Mouse (Mus musculus) CD4-positive, CD25-positive, alpha-beta regulatory T cell, adult 2 months (primary cell): ENCODE data around the gene Esd.

Experiments used
- DNase-seq: peaks from one replicate; pipeline ENCODE4 v3.0.0-alpha.2; 2012; ENCODE audit warnings: low read depth, low spot score

Esd gene

DNA sequence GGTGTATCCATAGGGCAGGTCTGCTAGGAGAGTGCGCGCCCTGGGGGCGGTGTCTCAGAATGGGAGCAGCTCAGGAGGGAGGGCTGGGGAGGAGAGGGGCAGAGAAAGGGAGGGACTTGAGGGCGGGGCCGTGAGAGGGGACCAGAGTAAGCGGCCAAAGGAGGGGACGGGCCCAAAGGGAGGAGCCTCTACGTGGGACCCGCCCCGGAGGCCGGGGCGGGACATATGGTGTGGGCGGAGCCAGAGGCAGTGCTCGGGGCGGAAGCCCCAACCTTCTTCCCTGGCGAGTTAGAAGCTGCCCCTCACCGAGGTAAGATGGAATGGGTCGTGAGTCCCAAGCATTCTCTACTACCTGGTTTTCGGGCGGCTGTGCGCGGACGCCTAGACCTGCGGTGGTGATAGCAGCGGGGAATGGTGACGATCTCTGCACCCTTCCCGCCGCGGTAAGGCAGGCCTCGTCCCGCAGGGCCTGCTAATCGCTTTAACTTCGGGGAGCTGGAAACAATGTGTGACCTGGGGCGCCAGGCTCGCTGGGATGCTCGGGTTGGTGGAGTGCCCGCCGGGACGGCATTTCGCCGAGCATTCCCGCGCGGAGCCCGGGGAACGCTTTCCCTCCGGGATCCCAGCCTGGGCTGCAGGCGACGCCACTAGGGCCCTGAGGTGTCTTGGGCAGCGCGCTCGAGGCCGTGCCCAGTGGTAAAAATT lies at the start of gene Esd:
Gene Esd, plus strand, starts transcription at position 219 of the 705 bp plus-strand sequence.
- DNase-seq: peak; percentile 90

DNA sequence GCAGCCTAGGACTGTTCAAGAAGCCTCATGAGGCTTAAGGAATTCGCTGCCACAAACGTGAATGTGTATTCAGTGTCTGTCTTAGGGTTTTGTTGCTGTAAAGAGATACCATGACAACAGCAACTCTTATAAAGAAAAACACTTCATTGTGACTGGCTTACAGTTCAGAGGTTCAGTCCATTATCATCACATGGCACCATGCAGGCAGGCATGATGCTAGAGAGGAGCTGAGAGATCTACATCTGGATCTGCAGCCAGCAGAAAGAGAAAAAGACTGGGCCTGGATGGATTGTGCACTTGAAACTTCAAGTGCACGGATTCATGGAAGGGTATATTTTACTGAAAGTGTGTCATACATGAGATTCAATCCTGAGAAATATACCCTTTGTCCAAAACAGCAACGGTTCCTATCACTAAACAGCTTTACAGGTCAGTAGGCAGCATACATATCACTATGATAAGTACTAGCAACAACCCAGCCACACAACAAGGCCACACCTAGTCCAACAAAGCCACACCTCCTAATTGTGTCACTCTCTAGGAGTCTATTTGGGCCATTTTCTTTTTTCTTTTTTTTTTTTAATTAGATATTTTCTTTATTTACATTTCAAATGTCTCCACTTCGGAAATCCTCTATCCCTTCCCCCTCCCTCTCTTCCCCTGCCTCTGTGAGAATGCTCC lies 47.7 kb upstream of the Esd start:
- no peak for DNase-seq

- DNase-seq: no peak
Observed at GRCm38 (mm10) chr14:74691963-74692362, 40.1 kb upstream of the Esd start.

DNA sequence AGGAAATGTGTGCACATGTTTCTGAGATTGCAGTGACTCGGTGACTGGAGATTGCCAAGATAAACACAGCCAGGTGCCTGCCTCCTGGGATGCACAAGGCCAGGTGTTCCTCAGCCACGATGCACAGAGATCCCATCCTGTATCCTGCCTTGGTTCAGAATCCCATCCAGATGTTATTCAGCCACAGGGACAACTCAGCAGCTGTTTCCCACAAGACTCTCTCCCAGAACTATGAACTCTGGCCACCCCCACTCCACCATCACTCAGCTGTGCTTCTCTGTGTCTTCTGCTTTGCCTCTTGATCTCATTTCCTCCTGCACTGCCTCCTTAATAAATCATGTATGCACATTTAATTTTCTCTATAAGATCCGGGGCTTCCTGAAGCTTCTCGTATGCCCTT lies 35.3 kb upstream of the Esd start:
- DNase-seq: no peak

- no peak for DNase-seq
Observed at GRCm38 (mm10) chr14:74697432-74697831, 34.7 kb upstream of the Esd start.

DNA sequence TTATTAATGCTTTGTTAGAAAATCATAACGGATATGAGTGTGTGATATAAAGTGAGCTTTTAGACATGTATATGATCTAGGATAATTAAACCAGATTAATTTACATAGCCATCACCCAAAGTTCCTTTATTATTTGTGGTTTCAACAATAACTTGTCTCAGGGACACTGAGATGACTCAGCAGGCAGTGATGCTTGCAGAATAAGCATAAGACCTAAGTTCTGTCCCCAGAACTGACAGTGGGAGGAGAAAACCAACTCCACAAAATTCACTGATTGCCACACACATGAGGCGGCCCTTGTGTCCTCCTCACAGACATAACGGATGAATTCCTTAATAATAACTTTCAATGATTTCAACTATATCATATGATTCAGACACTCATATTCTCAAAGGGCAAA lies 32.9 kb upstream of the Esd start:
- no peak for DNase-seq

DNA sequence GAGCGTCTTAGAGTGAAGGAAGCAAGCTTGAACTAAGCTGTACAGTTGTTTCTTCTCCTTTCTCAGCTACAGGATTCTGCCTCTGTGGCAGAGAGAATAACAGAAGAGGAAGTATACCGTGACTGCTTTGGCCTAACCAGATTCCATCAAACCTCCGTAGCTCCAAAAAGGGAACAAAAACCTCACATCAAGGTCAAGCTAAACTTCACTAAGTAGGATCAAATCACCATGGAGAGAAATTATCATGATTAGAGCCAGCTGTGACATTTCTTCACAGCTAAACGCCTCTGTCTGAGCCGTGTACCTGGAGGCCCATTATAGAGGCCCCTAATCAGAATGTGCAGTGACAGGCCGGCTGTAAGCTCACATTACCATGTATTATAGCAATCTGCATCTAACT lies 28.2 kb upstream of the Esd start:
- DNase-seq: no peak

DNA sequence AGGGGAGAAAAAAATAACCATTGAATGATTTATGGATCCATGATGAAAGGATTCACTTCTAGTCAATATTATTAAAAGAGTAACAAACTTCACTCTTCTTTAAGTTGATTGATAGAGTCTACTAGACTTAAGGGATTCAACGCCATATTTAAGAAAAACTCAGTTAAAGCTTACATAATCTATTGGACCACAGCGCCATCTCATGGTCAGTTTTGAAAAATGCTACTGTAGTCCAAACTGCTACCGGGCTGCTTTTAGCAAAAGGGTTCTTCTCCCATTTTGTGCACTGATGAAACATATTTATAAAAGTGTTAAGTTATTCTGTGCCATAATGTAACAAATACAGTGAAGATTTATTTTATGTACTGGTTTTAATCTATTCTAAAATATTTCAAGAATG lies 23.0 kb upstream of the Esd start:
- DNase-seq: peak; percentile 71

GRCm38 (mm10) chr14:74723541-74723940 lies 8.6 kb upstream of the Esd start:
- no peak for DNase-seq

- no peak for DNase-seq
Observed at GRCm38 (mm10) chr14:74731221-74732078, 647 bp upstream of the Esd start.

DNA sequence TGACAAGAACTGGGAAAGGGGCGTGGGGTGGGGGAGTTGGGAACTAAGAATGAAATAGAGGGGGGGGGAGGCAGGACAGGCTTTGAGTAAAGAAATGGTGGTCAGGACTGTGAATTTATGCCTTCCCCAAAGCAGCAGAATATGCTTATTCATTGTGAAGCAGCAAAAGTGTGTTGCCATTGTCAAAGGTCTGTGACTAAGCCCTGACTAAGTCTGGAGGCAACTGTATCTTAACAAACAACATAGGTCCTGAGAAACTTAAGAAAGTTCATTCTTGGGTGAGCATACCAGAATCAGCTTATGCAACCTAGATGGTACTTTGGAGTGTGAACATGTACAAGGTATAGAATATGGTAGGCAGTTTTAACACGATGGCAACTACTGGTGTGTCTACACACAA lies 1.3 kb downstream of the Esd start:
- no peak for DNase-seq

GRCm38 (mm10) chr14:74735471-74735870 lies 3.4 kb downstream of the Esd start:
- DNase-seq: no peak

- DNase-seq: no peak
Observed at GRCm38 (mm10) chr14:74736850-74737249, 4.8 kb downstream of the Esd start.

DNA sequence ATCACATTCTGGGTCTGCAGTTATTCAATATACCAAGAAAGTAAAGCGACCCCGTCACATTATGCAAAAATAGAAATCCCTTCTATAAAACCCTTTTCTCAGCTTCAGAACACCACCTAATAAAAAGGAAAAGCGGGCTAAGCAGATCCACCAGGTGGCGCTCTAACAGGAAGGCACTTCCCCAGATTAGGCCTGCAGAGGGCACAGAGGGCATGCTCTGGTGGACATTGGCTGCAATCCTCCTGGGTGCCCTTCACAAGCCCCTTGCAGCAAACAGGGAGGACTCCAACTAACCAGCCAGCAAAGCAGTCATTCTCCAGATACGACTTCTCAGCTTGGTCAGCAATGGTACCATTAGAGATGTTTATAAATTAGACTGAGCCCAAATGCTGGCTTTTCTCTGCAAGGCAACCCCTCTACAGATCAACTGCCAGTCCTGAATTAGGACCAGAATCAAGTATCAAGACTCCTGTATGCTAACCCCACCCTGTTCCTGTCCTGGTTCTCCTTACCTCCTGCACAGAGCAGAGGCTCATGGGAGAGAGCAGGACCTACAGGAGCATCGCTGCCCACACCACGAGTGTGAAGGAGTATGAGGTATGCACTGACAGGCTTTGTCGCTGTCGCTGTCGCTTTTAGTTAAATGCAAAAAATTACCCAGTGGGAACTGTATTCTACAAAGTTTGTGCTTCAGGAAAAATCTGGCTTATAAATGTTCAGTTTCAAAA lies 32.3 kb downstream of the Esd start:
- peak; percentile 84 for DNase-seq

DNA sequence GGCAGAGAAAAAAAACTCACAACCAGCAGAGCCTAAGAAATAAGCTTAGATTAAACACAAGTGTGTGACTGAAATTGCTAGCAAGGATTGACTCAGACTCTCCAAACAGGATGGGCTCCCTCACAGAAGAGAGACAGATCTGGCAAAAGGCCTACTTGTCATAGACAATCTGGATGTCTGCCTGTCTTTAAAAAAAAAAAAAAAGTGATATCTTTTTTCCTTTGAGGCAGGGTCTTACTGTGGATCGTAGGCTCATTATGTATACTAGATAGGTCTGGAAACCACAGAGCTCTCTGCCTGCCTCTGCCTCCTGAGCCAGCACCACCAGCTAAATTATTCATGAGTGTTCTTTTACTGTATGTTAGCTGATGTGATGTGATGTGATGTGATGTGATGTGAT lies 35.8 kb downstream of the Esd start:
- DNase-seq: no peak

DNA sequence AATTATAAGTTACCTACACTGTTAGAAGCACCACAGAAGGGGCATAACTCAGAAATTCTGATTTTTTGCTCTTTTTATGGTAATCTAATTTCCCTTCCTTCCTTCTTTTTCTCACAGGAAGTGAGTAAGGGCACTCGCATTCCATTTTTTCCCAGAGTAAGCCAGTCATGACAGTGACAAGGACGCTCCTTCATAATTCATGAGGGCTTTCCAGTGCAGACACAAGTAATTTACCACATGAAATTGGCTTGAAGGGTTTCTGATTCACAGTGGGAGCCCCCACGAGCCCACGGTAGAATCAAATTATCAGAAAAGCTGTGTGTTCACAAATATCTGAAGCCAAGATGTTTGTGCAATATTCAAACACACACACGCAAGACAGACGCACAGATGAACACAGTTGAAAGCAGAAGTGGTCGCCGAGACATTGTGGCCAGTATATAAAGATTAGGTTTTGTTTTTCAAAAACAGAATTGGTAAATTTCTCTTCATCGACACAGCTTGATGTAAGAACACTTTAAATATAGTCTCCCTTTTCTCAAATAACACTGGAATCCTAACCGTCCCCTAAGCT lies 42.0 kb downstream of the Esd start:
- DNase-seq: no peak

DNA sequence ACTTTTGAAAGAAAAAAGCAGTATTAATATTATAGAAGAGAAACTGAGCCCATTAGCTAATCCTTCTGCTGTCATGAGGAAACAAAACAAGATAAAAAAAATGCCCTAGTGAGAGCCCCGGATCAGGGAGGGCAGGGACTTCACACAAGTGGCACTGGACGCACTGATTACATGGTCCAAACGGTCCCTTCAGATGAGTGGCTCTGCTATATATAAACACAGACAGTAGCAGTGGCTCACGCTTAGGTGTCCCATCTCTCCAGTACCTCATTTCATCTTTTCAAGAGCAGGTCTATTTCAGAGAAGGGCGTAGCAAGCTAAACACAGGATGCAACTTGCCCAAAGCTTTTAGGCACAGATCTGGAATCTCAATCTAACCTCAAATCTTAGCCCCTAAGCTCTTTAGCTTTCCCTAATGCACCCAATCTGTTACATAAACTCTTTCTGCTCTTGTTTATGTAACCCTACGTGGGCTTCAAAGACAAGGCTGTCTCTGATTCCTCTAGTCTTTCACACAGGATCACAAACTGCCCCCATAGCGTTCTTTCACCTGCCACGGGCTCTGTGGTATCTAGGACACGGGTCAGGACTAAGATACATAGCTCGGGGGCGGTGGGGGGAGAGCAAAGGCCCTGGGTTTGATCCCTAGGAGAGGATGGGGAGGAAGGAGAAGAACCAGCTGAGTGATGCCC lies 52.3 kb downstream of the Esd start:
- DNase-seq: no peak

- no peak for DNase-seq
Observed at GRCm38 (mm10) chr14:74787717-74788116, 55.6 kb downstream of the Esd start.

GRCm38 (mm10) chr14:74788766-74789165 lies 56.7 kb downstream of the Esd start:
- no peak for DNase-seq

- DNase-seq: no peak
Observed at GRCm38 (mm10) chr14:74790535-74790934, 58.4 kb downstream of the Esd start.

GRCm38 (mm10) chr14:74792793-74793192 lies 60.7 kb downstream of the Esd start:
- DNase-seq: no peak
